Mouse (Mus musculus): ENCODE measurements at regions not wholly inside any gene's neighbourhood (a gene's known extent, or its start where the extent isn't known, plus 50 kb on each side); places are given as distances from the start of the nearest gene placed in this dataset.

GRCm38 (mm10) chr1:184453061-184453460 is 279.4 kb downstream of the Hlx start:
- TF ChIP-seq CTCF (IDR thresholded peaks at IDR 0.05; ENCODE audit: low read depth) (no peak), EP300 (optimal IDR thresholded peaks at IDR 0.05) (no peak)
